Mouse (Mus musculus): Measurements from ENCODE around the gene Nfia. TPM values are rescaled to one million over a fixed set of nuclear protein-coding genes. Genes with fewer than 3 reads are reported as not detected.

Nfia gene
- polyA plus RNA-seq, 1 experiment: 0.09 TPM

DNA sequence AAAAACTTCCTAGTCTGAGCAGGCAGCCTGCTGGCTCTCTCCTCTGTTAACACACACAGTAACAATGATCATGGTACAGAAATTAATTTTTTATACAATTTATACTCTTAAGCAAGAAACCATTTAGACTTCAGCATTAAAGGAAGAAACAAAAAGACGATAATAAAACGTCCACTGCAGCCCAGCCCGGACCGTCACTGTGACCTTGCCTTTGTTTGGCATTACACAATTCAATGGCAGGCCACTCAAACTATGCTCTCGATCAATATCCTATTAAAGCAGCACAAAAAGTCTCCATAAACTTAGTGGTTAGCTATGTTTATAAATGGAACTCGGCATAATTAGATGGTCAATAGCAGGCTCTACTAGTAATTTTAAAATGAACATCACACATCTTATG is 232.5 kb downstream of the Nfia start:
- no peak for TF ChIP-seq GATA1 (IDR thresholded peaks at IDR 0.05; ENCODE audit: low read length)

DNA sequence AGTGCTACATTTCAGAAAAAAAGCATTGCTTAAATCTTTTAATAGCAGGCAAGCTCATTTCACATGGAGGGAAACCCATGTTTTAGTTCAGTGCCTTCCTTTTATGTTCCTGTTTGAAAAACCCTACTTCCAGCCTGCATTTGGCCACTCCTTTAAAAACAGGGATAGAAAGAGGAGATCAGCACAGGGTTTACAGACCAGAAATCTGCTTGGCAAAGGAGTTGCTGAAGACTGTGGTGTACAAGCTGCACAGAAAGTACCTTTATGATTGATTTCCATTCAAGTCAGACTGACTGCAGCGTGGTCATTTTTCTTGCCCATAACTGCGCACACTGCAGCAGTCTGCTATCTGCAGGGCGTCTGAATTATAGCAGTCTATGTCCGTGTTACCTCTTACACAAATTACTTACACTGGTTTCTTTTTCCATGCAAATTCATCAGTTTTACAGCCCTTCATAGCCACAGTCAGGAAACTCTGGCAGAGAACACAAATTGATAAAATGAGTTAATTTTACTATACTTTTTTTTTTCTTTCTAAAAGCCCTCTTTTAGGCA is 236.4 kb downstream of the Nfia start:
- no peak for TF ChIP-seq GATA1 (IDR thresholded peaks at IDR 0.05; ENCODE audit: low read length)

DNA sequence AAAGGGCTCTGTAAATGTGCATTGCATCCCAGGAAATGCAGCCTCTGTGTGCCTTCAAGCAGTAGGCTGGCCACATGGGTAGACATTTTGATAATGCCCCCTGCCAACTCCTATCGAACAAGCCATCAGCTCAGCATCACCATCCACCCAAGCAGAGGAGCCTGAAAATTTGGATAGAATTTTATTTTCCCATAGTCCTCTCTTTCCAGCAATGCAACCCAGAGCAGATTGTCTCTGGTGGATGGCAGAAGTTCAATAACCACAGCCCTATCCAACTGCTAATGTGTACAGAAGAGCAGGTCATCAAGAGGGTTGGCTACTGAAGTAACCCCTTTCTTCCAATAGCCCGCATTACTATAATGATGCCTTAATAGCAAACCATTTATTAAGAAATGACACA is 237.4 kb downstream of the Nfia start:
- no peak for TF ChIP-seq GATA1 (IDR thresholded peaks at IDR 0.05; ENCODE audit: low read length)

DNA sequence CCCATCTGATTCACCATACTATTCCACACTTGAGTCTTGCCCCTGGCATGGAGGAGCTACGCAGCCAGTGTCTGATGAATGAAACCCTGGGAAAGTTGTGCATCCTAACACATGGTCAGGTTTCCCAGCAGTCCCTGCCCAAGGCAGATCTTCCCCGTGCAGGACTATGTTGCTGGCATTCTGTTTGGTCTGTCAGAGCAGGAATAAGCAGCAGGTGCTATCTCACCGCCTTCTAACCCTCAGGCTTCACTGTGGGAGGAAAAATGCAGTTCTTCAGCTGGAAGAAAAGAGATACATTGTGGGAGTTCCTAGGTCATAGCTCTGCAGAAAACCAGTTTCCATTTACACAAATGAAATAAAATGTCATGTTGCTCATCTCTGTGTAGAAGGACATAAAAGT is 247.3 kb downstream of the Nfia start:
- TF ChIP-seq GATA1 (IDR thresholded peaks at IDR 0.05; ENCODE audit: low read length): no peak

DNA sequence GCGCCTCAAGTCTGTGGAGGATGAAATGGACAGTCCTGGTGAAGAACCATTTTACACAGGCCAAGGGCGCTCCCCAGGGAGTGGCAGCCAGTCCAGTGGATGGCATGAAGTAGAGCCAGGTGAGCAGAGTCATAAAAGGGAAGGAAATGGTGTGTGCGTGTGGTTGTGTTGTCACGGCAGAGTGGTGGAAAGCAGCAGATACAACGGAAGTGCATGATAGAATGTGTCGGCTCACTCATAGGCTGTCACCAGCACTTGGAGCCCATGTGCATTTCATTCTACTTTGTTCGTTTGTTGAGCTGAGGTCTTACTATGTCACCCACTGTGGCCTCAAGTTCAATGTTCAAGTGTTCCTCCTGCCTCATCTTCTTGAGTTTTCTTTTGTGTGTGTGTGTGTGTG is 248.3 kb downstream of the Nfia start:
- TF ChIP-seq GATA1 (IDR thresholded peaks at IDR 0.05; ENCODE audit: low read length): no peak

DNA sequence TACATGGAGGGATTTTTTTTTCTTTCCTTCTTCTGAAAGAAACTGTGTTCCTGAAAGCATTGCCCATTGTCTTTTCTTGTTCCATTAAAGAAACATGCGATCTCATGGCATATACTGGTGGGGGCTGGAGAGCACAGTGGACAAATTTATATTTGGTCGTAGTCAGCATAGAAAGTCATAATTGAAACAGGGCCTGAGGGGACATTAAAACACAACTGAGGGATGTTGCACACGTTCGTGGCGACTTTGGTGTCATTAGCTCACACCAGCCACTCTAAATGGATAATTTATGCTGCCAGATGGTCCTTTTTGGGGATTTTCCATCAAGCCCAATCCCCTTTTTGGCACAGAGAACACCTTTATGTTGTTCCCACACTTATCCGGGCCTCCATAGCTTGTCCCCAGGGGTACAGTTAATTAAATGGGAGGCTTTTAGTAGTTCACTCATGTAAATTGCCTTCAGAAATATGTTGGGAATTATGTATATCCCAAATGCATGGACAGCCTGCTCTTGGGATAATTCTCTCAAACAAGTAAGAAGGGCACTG is 250.8 kb downstream of the Nfia start:
- TF ChIP-seq GATA1 (IDR thresholded peaks at IDR 0.05; ENCODE audit: low read length): no peak

DNA sequence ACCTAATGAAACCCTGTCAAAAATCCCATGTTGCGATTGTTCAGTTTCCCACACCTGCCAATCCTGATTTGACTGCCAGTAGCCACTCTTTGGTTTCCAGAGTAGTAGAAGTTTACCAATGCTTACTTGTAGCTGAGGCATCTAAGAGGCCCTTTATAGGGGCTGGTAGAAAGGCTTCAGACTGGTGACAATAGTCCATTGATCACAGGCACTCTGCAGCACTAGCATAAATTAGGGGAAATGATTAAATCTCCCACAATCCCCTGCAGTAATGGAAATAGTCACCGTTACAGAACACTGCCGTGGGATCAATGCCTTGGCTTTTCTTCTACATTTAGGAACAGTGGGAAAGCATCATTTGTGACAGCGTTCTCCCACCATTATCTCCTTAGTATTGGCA is 254.9 kb downstream of the Nfia start:
- TF ChIP-seq GATA1 (IDR thresholded peaks at IDR 0.05; ENCODE audit: low read length): no peak

DNA sequence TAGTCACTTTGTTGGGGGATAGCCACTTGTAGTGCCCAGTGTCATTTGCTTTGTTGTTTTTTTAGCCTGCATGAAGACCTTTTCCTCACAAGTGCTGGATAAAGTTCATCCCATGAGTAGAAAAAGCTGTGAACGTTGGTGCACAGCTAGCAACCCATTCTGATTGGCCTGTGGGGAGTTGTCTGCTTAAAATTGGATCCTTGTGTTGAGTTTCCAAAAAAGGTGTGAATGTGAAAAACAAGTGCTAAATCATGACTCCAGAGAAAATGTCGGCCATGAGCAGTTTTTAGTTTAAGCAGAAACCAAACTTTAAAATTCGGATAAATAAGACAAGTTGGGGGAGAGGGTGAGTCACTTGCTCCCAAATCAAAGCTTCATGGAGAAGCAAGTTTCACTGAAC is 259.3 kb downstream of the Nfia start:
- TF ChIP-seq GATA1 (IDR thresholded peaks at IDR 0.05; ENCODE audit: low read length): no peak

DNA sequence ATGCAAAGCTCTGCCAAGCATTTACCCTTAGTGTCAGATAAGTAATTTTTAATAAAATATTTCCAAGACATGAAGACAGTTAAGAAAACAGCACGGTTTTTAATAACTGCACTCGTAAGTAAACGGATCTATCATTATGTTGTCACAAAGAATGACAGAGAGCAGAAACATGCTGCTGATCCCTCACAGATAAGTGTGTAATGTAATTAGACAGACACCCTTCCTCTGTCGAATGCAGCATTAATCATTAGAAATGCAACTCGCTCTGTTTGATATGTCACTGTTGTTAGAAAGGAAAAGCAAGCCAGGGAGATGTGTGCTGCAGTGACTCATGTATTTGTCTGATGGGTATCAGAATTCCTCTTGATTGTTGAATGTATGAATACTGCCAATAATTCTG is 259.8 kb downstream of the Nfia start:
- TF ChIP-seq GATA1 (IDR thresholded peaks at IDR 0.05; ENCODE audit: low read length): no peak

DNA sequence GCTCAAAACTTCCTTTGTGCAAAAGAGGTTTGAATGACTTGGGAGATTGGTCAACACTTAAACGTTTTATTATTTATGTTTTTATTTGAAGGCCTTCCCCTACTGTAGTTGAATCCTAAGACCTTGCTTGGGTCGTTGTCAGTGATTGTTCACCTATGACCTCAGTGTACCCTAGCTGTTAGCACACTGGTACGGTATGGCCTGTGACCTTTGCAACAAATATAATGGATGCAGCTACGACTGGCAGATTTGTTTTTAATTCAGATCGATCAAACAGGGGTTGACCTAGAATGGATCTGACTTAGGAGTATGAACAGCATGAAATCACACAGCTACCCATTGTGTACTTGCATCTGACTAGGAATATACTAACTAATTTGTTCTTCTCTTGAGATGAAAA is 266.6 kb downstream of the Nfia start:
- no peak for TF ChIP-seq GATA1 (IDR thresholded peaks at IDR 0.05; ENCODE audit: low read length)

DNA sequence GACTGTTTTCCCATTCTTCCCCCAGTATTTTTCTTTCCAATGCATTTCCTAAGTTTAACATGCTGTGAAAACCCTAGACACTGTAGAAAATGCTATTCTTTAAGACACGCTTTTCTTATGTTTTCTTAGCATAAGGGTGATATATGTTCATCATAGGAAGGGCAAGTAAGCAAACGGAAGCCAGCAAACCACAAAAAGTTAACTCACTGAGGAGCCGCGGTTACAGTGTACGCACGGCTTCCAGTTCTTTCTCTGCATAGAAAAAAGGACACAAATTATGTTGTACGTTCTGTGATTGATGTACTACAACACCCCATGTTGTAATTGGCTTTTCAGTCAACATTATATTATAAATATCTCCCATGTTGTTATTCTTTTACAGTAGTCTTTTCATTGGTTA is 267.6 kb downstream of the Nfia start:
- TF ChIP-seq GATA1 (IDR thresholded peaks at IDR 0.05; ENCODE audit: low read length): no peak

DNA sequence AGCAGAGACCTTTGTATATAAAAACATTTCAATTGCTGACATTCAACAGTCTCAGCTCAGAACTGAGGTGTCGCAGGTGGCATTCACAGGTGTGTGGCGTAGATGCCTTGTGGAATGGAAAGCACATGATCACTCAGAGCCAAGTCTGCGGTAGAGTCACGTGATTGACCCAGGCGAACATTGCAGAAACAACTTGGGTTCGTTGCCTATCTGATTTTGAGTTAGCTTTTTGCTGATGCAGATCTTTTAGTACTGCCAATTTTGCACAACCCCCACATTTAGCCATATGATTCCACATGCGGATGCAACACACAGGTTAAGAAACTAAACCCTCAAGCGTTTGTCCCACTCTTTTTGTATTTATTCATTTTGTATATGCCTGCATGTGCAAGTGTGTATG is 272.1 kb downstream of the Nfia start:
- TF ChIP-seq GATA1 (IDR thresholded peaks at IDR 0.05; ENCODE audit: low read length): no peak

DNA sequence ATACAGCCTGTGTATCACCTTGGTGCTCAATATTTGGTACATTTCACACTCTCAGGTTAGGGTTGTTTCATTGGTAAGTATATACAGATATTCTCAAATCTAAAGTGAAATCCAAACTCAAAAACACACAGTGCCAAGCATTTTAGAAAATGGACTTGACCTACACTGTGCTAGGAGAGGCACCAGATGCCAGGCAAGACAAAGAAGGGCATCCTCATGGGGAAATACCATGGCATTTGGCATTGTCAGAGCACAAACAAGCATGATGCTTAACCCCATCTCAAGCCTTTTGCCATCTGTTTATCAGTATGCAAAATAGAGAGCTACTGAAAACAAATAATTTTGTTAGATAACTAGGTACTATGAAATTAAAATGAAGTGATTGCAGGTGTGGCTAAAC is 274.8 kb downstream of the Nfia start:
- no peak for TF ChIP-seq GATA1 (IDR thresholded peaks at IDR 0.05; ENCODE audit: low read length)

DNA sequence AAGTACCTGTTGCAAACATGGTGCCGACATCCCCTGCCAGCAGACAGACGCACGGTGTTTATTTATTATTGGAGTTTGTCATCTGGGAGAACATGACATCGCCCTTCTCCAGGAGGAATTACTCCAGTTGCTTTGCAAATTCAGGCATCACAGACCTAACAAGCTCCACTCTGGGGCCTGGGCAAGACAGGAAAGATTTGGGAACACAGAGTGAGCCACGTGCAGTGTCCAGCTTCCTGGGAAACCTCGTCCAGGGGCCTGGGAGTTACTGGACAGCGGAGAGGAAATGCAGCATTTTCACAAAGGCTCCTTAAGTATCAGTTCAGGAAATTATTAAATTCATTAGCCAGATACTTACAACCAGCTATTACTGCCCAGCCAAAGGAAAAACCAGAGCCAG is 277.1 kb downstream of the Nfia start:
- TF ChIP-seq GATA1 (IDR thresholded peaks at IDR 0.05; ENCODE audit: low read length): no peak

DNA sequence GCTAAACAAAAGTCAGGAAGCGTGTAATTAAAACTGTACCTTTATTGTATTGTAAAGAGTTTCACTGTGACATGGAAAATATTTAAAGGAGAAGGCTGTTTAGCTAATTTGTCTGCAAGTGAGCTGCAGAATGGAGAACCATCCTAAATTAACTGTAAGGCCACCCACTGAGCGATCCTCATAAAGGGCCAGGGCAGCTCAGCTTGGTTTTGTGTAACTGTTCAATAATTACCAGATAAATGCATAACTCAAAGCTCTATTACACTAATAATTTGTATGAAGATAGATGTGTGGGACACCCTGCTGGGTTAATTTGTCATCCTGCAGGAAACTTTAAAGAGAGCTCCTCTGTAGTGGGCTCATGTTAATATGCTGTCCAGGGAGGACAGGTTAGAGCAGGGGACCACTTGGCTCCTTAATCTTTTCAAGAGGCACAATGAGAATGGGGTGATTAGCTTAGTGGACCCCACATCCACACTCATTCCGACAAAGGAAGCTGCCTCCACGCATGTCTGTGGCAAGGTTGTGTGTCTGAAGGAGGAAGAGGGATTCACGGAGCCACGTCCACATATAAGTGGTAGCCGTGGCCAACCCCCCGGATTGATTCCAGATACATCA is 277.6 kb downstream of the Nfia start:
- no peak for TF ChIP-seq GATA1 (IDR thresholded peaks at IDR 0.05; ENCODE audit: low read length)

DNA sequence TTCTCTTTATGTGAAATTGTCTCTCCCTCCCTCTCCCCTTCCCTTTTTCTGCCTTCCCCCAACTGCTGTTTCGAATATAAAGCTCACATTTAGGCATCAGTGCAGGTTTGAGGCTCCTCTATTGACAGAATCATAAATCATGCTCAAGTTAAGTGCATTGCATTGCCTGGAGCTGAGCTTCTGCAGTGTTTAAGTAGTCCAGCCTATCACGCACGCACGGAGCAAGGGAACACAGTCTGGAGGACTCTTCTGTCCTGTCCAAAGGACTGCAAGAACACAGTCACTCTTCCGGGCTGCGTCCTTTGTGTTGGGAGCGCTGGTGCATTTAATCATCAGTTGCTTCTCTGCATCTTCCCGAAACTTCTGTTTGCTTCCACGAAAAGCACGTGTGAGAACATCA is 278.2 kb downstream of the Nfia start:
- no peak for TF ChIP-seq GATA1 (IDR thresholded peaks at IDR 0.05; ENCODE audit: low read length)

DNA sequence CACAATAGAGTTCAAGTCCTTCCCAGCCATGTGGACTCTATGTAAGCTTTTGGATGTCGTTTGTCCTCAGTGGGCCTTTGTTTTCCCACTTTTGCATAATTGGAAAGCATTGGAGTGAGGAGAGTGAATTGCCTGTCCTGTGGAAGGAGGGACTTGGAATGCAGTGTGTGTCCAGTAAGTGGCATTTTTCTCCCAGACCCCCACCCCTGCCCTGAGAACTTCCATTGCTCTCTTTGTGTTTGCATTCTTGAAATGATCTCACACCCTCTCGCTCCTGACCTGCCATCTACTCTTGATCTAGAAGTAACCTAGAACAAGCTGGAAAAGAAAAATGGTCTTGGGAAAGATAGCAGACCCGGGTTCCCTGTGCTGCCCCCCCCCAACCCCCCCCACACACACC is 278.8 kb downstream of the Nfia start:
- TF ChIP-seq GATA1 (IDR thresholded peaks at IDR 0.05; ENCODE audit: low read length): no peak

DNA sequence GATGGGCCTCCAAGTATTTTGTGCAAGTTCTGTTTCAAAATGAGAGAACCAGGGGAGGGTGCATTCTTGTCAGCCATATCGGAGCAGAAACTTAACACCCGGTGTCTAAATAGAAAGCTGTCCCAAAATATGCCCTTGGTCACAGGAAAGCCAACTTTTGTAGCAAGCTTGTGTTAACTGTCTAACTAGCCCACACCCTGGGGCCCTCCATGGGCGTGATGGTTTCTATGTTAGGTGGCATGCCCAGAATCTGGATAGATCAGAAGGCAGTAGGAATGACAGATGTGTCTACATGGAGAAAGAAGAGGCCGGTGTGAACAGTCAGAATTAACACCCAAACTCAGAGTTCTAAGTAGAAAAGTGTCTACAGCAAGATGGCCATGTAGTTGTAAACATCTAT is 282.5 kb downstream of the Nfia start:
- no peak for TF ChIP-seq GATA1 (IDR thresholded peaks at IDR 0.05; ENCODE audit: low read length)

All from G1E-ER4 (cell line).